Mouse (Mus musculus): Measurements from ENCODE around the gene Spata13. TPM values are rescaled to one million over a fixed set of nuclear protein-coding genes. Genes with fewer than 3 reads are reported as not detected.

The Spata13 gene
- total and polyA plus RNA-seq, 3 experiments: 0.39 to 1.5 TPM; not detected in 1

DNA sequence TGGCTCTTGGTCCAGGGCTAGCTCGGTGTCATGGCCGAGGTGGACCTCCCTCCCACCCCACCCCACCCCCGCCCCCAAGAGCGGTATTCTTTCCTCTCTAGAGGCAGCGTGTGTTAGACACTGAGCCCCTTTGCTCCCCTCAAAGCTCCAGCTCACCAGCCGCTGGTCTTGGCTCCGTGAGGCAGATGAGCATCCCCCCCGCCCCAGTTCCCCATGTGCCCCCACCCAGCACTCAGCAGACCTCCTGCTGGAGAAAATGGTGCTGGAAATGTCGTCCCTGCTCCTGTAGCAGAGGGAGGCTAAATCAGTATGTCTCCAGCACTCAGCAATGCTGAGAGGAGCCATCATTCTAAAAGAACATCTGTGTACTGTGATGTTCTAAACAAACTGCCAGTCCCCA lies 109.9 kb downstream of the Spata13 start:
- H3K27ac ChIP-seq (ENCODE audit: control insufficient read depth, low read depth, low read length): no peak overlapping the region
- H3K9ac ChIP-seq (ENCODE audit: control insufficient read depth, low read depth, low read length, poor library complexity, severe bottlenecking): no peak overlapping the region
- H3K4me3 ChIP-seq (ENCODE audit: control insufficient read depth in 1 of 2, insufficient read depth in 1 of 2, low read depth in 2 of 2, low read length in 2 of 2): no peak overlapping the region
- TF ChIP-seq SMC3 (IDR thresholded peaks at IDR 0.05; ENCODE audit: low read depth, low read length): no peak
- TF ChIP-seq POLR2A (IDR thresholded peaks at IDR 0.05; ENCODE audit: control insufficient read depth in 1 of 2, insufficient read depth in 1 of 2, low read depth in 1 of 2, low read length in 2 of 2, poor library complexity in 1 of 2): no peak
- no peak for TF ChIP-seq CHD2 (IDR thresholded peaks at IDR 0.05; ENCODE audit: low read length)
- TF ChIP-seq TBP (IDR thresholded peaks at IDR 0.05; ENCODE audit: low read depth, low read length): no peak
- no peak for TF ChIP-seq CHD1 (IDR thresholded peaks at IDR 0.05; ENCODE audit: low read depth, low read length)
- no peak for TF ChIP-seq E2F4 (IDR thresholded peaks at IDR 0.05; ENCODE audit: borderline replicate concordance, low read depth, low read length)
- TF ChIP-seq USF1 (IDR thresholded peaks at IDR 0.05; ENCODE audit: low read depth, low read length): no peak
- no peak for TF ChIP-seq POLR2AphosphoS5 (IDR thresholded peaks at IDR 0.05; ENCODE audit: borderline replicate concordance, low read depth, low read length)
- TF ChIP-seq ZC3H11A (IDR thresholded peaks at IDR 0.05; ENCODE audit: low read depth, low read length): no peak
- no peak for TF ChIP-seq ZNF384 (IDR thresholded peaks at IDR 0.05; ENCODE audit: low read depth, low read length)
- no peak for TF ChIP-seq NRF1 (IDR thresholded peaks at IDR 0.05; ENCODE audit: insufficient read depth, low read depth, low read length, poor library complexity, severe bottlenecking)
- no peak for TF ChIP-seq JUND (IDR thresholded peaks at IDR 0.05; ENCODE audit: low read depth, low read length)
- peaks cover 0 to 2% of the 10 kb centered on the region in 2 experiments; a peak in 2 of 4 replicates for H3K36me3 ChIP-seq (ENCODE audit: control insufficient read depth in 1 of 2, insufficient read depth in 2 of 2, low read length in 2 of 2)
- no peaks in the 10 kb centered on the region for H3K9me3 ChIP-seq (replicated peaks; ENCODE audit: insufficient read depth, low read length)
- no peaks in the 10 kb centered on the region for H3K27me3 ChIP-seq (ENCODE audit: control insufficient read depth in 1 of 2, insufficient read depth in 2 of 2, low read length in 2 of 2)
- H3K79me2 ChIP-seq (ENCODE audit: control insufficient read depth, insufficient read depth, low read length, poor library complexity): no peaks in the 10 kb centered on the region
- DNase-seq (ENCODE audit: low read depth, low spot score): no peak
- no peaks in the 10 kb centered on the region for H3K4me1 ChIP-seq (ENCODE audit: control insufficient read depth in 1 of 2, insufficient read depth in 2 of 2, low read length in 2 of 2)

GRCm38 (mm10) chr14:60745201-60745600 lies 111.4 kb downstream of the Spata13 start:
- no peaks in the 10 kb centered on the region for H3K4me1 ChIP-seq (ENCODE audit: control insufficient read depth in 1 of 2, insufficient read depth in 2 of 2, low read length in 2 of 2)
- H3K36me3 ChIP-seq (ENCODE audit: control insufficient read depth in 1 of 2, insufficient read depth in 2 of 2, low read length in 2 of 2): no peaks in the 10 kb centered on the region

More at GRCm38 (mm10) chr14:60745201-60745600, 111.4 kb downstream of the Spata13 start:
- no peaks in the 10 kb centered on the region for H3K79me2 ChIP-seq (ENCODE audit: control insufficient read depth, insufficient read depth, low read length, poor library complexity)
- no peak for DNase-seq (ENCODE audit: low read depth, low spot score)
- H3K4me3 ChIP-seq (ENCODE audit: control insufficient read depth in 1 of 2, insufficient read depth in 1 of 2, low read depth in 2 of 2, low read length in 2 of 2): no peak overlapping the region
- no peak overlapping the region for H3K27ac ChIP-seq (ENCODE audit: control insufficient read depth, low read depth, low read length)
- TF ChIP-seq MYC (IDR thresholded peaks at IDR 0.05; ENCODE audit: low read depth, low read length): no peak
- TF ChIP-seq ZMIZ1 (IDR thresholded peaks at IDR 0.05; ENCODE audit: low read depth, low read length): no peak
- TF ChIP-seq MAFK (IDR thresholded peaks at IDR 0.05; ENCODE audit: borderline replicate concordance, low read depth, low read length): no peak
- no peak for TF ChIP-seq NRF1 (IDR thresholded peaks at IDR 0.05; ENCODE audit: insufficient read depth, low read depth, low read length, poor library complexity, severe bottlenecking)
- no peak for TF ChIP-seq MYB (IDR thresholded peaks at IDR 0.05; ENCODE audit: low read depth, low read length)
- TF ChIP-seq TCF12 (IDR thresholded peaks at IDR 0.05; ENCODE audit: low read depth, low read length): no peak
- TF ChIP-seq CTCF (IDR thresholded peaks at IDR 0.05 in 2 of 3, conservative IDR thresholded peaks at IDR 0.05 in 1 of 3; ENCODE audit: control insufficient read depth in 1 of 3, insufficient read depth in 1 of 3, low read depth in 2 of 3, low read length in 3 of 3, poor library complexity in 1 of 3, severe bottlenecking in 1 of 3): no peak
- no peak for TF ChIP-seq SMC3 (IDR thresholded peaks at IDR 0.05; ENCODE audit: low read depth, low read length)
- no peak for TF ChIP-seq KAT2A (conservative IDR thresholded peaks at IDR 0.05; ENCODE audit: low read depth, low read length)
- no peak for TF ChIP-seq E2F4 (IDR thresholded peaks at IDR 0.05; ENCODE audit: borderline replicate concordance, low read depth, low read length)
- TF ChIP-seq RCOR1 (IDR thresholded peaks at IDR 0.05; ENCODE audit: low read depth, low read length): no peak
- no peak for TF ChIP-seq GABPA (IDR thresholded peaks at IDR 0.05; ENCODE audit: low read depth, low read length)
- no peak for TF ChIP-seq POLR2A (IDR thresholded peaks at IDR 0.05; ENCODE audit: control insufficient read depth in 1 of 2, insufficient read depth in 1 of 2, low read depth in 1 of 2, low read length in 2 of 2, poor library complexity in 1 of 2)
- TF ChIP-seq UBTF (IDR thresholded peaks at IDR 0.05; ENCODE audit: borderline replicate concordance, insufficient read depth, low read depth, low read length): no peak
- no peak for TF ChIP-seq MEF2A (IDR thresholded peaks at IDR 0.05; ENCODE audit: extremely low read depth, insufficient replicate concordance, low read depth, low read length, poor library complexity, severe bottlenecking)
- TF ChIP-seq POLR2AphosphoS2 (IDR thresholded peaks at IDR 0.05; ENCODE audit: low read length): no peak
- no peak for TF ChIP-seq TAL1 (IDR thresholded peaks at IDR 0.05; ENCODE audit: low read length)
- TF ChIP-seq MXI1 (IDR thresholded peaks at IDR 0.05; ENCODE audit: low read depth, low read length): no peak
- no peak for TF ChIP-seq TBP (IDR thresholded peaks at IDR 0.05; ENCODE audit: low read depth, low read length)
- no peak for TF ChIP-seq USF1 (IDR thresholded peaks at IDR 0.05; ENCODE audit: low read depth, low read length)
- no peaks in the 10 kb centered on the region for H3K9me3 ChIP-seq (replicated peaks; ENCODE audit: insufficient read depth, low read length)
- H3K27me3 ChIP-seq (ENCODE audit: control insufficient read depth in 1 of 2, insufficient read depth in 2 of 2, low read length in 2 of 2): no peaks in the 10 kb centered on the region
- no peak overlapping the region for H3K9ac ChIP-seq (ENCODE audit: control insufficient read depth, low read depth, low read length, poor library complexity, severe bottlenecking)

All from MEL (cell line).